Mouse (Mus musculus): Measurements from ENCODE around the gene Gm28374.

Gene Gm28374

GRCm38 (mm10) chr19:6056696-6057095 lies 25.4 kb downstream of the Gm28374 start:
- no peak for DNase-seq (ENCODE audit: low spot score)

GRCm38 (mm10) chr19:6054296-6054695 lies 27.8 kb downstream of the Gm28374 start:
- DNase-seq (ENCODE audit: low spot score), result no peak

- no peak for DNase-seq (ENCODE audit: low spot score)
These were observed 29.5 kb downstream of the Gm28374 start for GRCm38 (mm10) chr19:6052516-6052915.

GRCm38 (mm10) chr19:6048681-6049410 lies 33.2 kb downstream of the Gm28374 start:
- no peak for DNase-seq (ENCODE audit: low spot score)

- DNase-seq (ENCODE audit: low spot score), result no peak
These were observed 34.2 kb downstream of the Gm28374 start for GRCm38 (mm10) chr19:6047899-6048166.

GRCm38 (mm10) chr19:6047154-6047898 lies 34.7 kb downstream of the Gm28374 start:
- no peak for DNase-seq (ENCODE audit: low spot score)

- peak; percentile 94 for DNase-seq (ENCODE audit: low spot score)
These were observed 35.5 kb downstream of the Gm28374 start, which contains the start of gene Syvn1 for GRCm38 (mm10) chr19:6046294-6047153. Gene Syvn1, plus strand, starts transcription at chr19:6046576.

- DNase-seq (ENCODE audit: low spot score), result peak; percentile 68
These were observed 36.4 kb downstream of the Gm28374 start for GRCm38 (mm10) chr19:6045366-6046293.

GRCm38 (mm10) chr19:6044102-6044501 lies 38.0 kb downstream of the Gm28374 start:
- peak; percentile 50 for DNase-seq (ENCODE audit: low spot score)

- DNase-seq (ENCODE audit: low spot score), result no peak
These were observed 39.8 kb downstream of the Gm28374 start for GRCm38 (mm10) chr19:6042293-6042692.

- no peak for DNase-seq (ENCODE audit: low spot score)
These were observed 42.1 kb downstream of the Gm28374 start for GRCm38 (mm10) chr19:6040002-6040401.

GRCm38 (mm10) chr19:6038326-6038725 lies 43.7 kb downstream of the Gm28374 start:
- DNase-seq (ENCODE audit: low spot score), result no peak

- no peak for DNase-seq (ENCODE audit: low spot score)
These were observed 44.4 kb downstream of the Gm28374 start for GRCm38 (mm10) chr19:6037695-6038094.

- no peak for DNase-seq (ENCODE audit: low spot score)
These were observed 46.0 kb downstream of the Gm28374 start for GRCm38 (mm10) chr19:6035966-6036585.

GRCm38 (mm10) chr19:6030520-6031280 lies 51.4 kb downstream of the Gm28374 start:
- DNase-seq (ENCODE audit: low spot score), result no peak

- no peak for DNase-seq (ENCODE audit: low spot score)
These were observed 52.6 kb downstream of the Gm28374 start for GRCm38 (mm10) chr19:6029426-6029825.

- no peak for DNase-seq (ENCODE audit: low spot score)
These were observed 53.1 kb downstream of the Gm28374 start for GRCm38 (mm10) chr19:6028991-6029390.
